Mouse (Mus musculus) ES-Bruce4 (cell line): ENCODE data around the gene Fam107b. TPM values are rescaled to one million over a fixed set of nuclear protein-coding genes. Genes with fewer than 3 reads are reported as not detected.

Source experiments
- H3K27ac ChIP-seq: 2 replicates; pipeline ENCODE4 v1.5.1; 2012; ENCODE audit warnings: low read length, inconsistent platforms; ENCODE audit not compliant: insufficient read depth
- H3K27me3 ChIP-seq: 2 replicates; pipeline ENCODE4 v1.6.1; 2012; ENCODE audit warnings: mild to moderate bottlenecking, low read length, inconsistent platforms; ENCODE audit not compliant: control insufficient read depth, poor library complexity, insufficient read depth, severe bottlenecking
- H3K36me3 ChIP-seq: 2 replicates; pipeline ENCODE4 v1.6.1; 2012; ENCODE audit warnings: inconsistent platforms, mild to moderate bottlenecking, low read length, moderate library complexity; ENCODE audit not compliant: control insufficient read depth, poor library complexity, insufficient read depth, severe bottlenecking
- H3K4me1 ChIP-seq: one replicate; pipeline ENCODE4 v1.8.1; 2011; ENCODE audit warnings: low read length; ENCODE audit not compliant: control insufficient read depth, insufficient read depth
- H3K4me3 ChIP-seq: 2 replicates; pipeline ENCODE4 v1.5.1; 2011; ENCODE audit warnings: low read depth, mild to moderate bottlenecking, low read length
- H3K9ac ChIP-seq: 2 replicates; pipeline ENCODE4 v1.6.1; 2012; ENCODE audit warnings: low read depth, mild to moderate bottlenecking, inconsistent platforms; ENCODE audit not compliant: poor library complexity, severe bottlenecking
- H3K9me3 ChIP-seq: replicated peaks from 2 replicates; pipeline ENCODE4 v1.6.1; 2012; ENCODE audit warnings: mild to moderate bottlenecking, low read length, inconsistent platforms; ENCODE audit not compliant: control insufficient read depth, poor library complexity, insufficient read depth, severe bottlenecking
- CTCF ChIP-seq: IDR thresholded peaks from one replicate; pipeline ENCODE4 v1.8.1; 2011; ENCODE audit warnings: low read depth, low read length
- EP300 ChIP-seq: IDR thresholded peaks from 2 replicates; pipeline ENCODE4 v1.6.1; 2011; ENCODE audit warnings: low read depth, low read length; ENCODE audit not compliant: insufficient read depth
- POLR2A ChIP-seq: IDR thresholded peaks from one replicate; pipeline ENCODE4 v1.8.1; 2011; ENCODE audit warnings: low read length; ENCODE audit not compliant: insufficient read depth
- polyA plus RNA-seq: library from polyadenylated mRNA; stranded (reverse); fragments of >200 nt; gene quantifications from 2 replicates; pipeline ENCODE4 v1.2.4, GENCODE M21; 2011; ENCODE audit warnings: low read depth; ENCODE audit not compliant: missing spikeins, insufficient read depth, insufficient read length

The Fam107b gene
- polyA plus RNA-seq, 1 experiment: 54.4 TPM

DNA sequence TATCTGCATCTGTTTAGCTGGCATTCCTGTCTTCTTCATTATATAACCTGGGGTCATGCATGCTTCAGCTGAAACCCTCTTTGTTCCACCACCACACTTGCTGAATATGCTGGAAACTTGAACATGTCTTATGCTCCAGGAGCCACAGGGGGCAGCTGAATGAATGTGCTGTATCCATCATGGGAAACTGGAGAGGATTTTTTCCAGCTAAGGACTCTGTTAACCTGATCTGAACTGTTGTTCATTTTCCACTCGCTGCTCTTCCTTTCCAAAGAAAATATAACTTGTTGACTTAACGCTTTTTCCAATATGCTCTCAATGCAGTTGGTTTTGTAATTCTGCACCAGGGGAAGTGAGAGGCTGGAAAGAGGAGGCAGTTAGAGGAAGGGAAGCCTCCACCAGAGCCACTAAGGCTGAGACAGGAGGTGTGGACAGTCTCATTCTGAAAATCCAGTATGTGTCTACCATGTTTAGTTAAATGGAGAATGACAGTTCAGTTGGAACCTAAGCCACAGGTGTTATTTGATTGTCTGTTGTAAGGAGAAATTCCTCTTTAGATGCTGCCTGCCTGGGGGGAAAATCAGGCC lies 9.1 kb downstream of the Fam107b start:
- Histone ChIP-seq H3K27ac (no peak overlapping the region), H3K27me3 (no peaks in the 10 kb centered on the region), H3K36me3 (no peaks in the 10 kb centered on the region), H3K9ac (no peak overlapping the region), H3K9me3 (no peaks in the 10 kb centered on the region), H3K4me1 (no peaks in the 10 kb centered on the region), H3K4me3 (no peak overlapping the region)
- TF ChIP-seq POLR2A (no peak), CTCF (no peak), EP300 (no peak)

DNA sequence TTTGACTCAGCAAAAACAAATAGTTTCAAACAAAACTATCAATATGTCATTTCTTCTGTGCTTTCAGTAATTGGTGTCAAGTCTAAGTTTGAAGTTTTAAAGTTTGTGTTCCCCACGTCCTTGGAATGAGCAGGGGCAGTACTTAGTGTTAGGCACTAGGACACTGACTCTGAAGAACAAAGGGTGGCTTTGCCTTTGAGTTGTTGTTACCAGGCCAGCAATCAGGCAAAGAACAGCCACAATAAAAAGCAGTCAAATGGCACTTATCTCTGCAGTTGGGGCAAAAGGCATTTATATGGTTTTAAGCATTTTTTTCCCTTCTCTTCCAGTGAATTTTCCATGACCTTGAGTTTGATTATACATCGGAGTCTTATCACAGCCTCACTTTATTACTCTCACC lies 12.5 kb downstream of the Fam107b start:
- no peaks in the 10 kb centered on the region for H3K27me3 ChIP-seq
- H3K4me3 ChIP-seq: no peak overlapping the region
- H3K9ac ChIP-seq: no peak overlapping the region
- H3K9me3 ChIP-seq: no peaks in the 10 kb centered on the region
- no peaks in the 10 kb centered on the region for H3K36me3 ChIP-seq
- H3K27ac ChIP-seq: no peak overlapping the region
- TF ChIP-seq POLR2A (no peak), CTCF (no peak), EP300 (no peak)
- H3K4me1 ChIP-seq: no peaks in the 10 kb centered on the region

DNA sequence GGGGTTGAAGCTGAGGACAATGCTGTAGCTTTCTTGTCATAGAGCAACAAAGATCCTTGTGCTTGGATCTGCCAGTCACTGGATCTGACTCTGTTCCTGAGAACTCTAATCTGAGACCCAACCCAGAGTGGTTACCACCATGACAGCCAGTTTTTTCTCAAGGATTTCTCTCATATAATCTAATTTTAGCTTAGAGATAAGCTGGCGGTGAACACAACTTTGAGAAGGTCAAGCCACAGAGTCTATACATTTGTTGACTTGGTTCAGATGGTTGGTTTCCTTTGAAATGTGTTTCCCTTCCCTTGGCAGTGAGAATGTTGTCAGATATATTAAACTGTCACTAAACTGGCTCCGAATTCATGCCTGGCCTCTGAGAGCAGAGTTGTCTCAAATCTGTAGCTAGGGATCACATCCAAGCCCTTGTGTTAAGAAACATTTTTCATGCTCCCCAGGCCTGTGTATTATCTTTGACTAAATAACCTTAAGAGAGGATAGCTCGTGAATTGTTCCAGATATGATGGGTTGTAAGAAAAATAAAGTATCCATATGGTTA lies 15.0 kb downstream of the Fam107b start:
- H3K36me3 ChIP-seq: no peaks in the 10 kb centered on the region
- H3K9ac ChIP-seq: no peak overlapping the region
- H3K9me3 ChIP-seq: no peaks in the 10 kb centered on the region
- no peak overlapping the region for H3K4me3 ChIP-seq
- H3K27me3 ChIP-seq: no peaks in the 10 kb centered on the region
- H3K4me1 ChIP-seq: no peaks in the 10 kb centered on the region
- TF ChIP-seq EP300 (no peak), POLR2A (no peak), CTCF (no peak)
- H3K27ac ChIP-seq: no peak overlapping the region

DNA sequence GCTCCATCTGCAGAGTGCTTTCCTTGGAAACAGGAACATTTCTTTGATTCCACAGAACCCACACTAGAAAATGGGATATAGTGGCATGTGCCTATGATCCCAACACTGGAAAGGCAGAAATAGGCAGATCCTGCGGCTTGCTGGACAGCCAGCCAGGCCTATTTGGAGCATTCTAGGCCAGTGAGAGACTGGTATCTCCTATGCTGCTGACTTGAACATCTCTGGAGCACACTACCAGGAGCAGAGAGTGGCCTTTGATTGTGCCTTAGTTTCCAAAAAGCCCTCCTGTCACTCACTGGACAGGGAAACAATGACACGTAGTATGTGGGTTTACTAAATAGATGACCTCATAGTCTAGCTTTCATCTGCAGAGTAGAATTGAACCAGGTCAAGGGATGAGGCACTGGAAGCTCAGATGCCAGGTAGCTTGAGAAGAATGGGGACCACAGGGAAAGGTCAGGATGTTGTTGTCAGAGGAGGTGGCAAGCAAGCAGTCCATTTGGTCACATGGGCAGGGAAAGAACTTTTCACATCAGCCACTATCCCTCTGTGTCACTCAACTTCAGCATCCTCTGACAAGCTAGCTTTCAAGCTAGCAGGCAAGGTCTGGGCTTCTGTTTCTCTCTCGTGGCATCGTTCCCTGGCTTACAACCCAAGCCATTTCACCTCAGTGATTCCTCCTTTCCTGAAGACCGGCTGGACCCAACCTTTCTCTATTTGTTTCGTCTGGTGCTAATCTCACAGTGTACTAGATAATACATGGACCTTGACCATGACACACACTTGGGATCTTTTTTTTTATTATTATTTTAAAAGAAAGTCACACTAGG lies 20.0 kb downstream of the Fam107b start:
- Histone ChIP-seq H3K9ac (no peak overlapping the region), H3K4me1 (no peaks in the 10 kb centered on the region)
- TF ChIP-seq CTCF: no peak
- TF ChIP-seq POLR2A: no peak
- no peak for TF ChIP-seq EP300

DNA sequence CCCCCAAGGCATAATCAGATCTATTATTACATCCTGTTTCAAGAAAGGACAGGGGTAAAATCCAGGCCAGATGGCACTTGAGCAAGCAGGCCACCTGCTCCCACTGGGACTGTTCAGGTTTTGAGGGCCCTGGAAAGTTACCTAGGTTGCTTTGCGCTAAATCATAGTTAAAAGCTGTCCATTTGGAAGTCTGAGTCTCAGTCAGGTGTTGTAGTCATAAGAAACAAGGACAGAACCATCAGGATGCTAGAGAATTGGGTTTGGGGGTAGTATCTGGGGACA lies 20.6 kb downstream of the Fam107b start:
- H3K27ac ChIP-seq: no peak overlapping the region
- no peaks in the 10 kb centered on the region for H3K4me1 ChIP-seq
- no peaks in the 10 kb centered on the region for H3K9me3 ChIP-seq
- H3K27me3 ChIP-seq: no peaks in the 10 kb centered on the region
- no peaks in the 10 kb centered on the region for H3K36me3 ChIP-seq
- no peak for TF ChIP-seq CTCF
- no peak for TF ChIP-seq POLR2A
- TF ChIP-seq EP300: no peak
- no peak overlapping the region for H3K9ac ChIP-seq
- H3K4me3 ChIP-seq: no peak overlapping the region

More for the DNA sequence above, 20.0 kb downstream of the Fam107b start:
- H3K9me3 ChIP-seq: no peaks in the 10 kb centered on the region
- no peak overlapping the region for H3K27ac ChIP-seq
- H3K4me3 ChIP-seq: no peak overlapping the region
- no peaks in the 10 kb centered on the region for H3K36me3 ChIP-seq
- no peaks in the 10 kb centered on the region for H3K27me3 ChIP-seq

DNA sequence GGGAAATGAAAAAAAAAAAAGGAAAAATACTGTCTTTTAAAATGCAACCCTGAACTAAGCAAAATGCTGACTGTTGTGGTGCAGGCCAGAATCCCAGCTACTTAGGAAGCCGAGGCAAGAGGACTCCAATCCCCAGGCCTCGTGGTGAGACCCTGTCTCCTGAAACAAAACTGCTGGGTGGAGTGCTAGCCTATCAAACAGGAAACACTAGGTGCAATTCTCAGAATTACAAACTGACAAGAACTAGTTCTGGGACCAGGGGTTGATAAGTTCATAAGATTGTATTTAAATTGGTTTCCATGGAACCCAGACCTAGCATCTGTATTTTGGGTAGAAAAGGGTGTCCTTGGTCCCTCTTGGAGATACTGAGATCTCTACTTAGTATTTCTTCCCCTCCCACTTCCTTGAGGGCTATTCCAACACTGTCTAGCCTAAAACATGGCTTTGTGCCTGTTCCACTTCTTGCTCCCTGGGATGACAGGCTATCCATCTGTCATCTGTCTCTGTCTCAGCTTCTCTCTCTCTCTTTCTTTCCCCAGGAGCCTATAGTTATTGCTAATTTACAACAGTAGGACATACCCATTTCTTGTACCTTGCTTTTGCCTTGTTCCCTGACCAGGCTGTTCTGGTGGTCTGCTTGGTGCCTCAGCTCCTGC lies 24.5 kb downstream of the Fam107b start:
- Histone ChIP-seq H3K9ac (no peak overlapping the region), H3K27me3 (no peaks in the 10 kb centered on the region), H3K4me1 (no peaks in the 10 kb centered on the region), H3K9me3 (no peaks in the 10 kb centered on the region), H3K27ac (no peak overlapping the region), H3K4me3 (no peak overlapping the region), H3K36me3 (no peaks in the 10 kb centered on the region)
- no peak for TF ChIP-seq CTCF
- no peak for TF ChIP-seq EP300
- no peak for TF ChIP-seq POLR2A
